Mouse (Mus musculus): Measurements from ENCODE around the gene Gpsm1. TPM values are rescaled to one million over a fixed set of nuclear protein-coding genes. Genes with fewer than 3 reads are reported as not detected.

Gpsm1 gene
- 7.2 and 7.3 TPM in 2 replicates for polyA plus RNA-seq (2012; rRNA removed)

DNA sequence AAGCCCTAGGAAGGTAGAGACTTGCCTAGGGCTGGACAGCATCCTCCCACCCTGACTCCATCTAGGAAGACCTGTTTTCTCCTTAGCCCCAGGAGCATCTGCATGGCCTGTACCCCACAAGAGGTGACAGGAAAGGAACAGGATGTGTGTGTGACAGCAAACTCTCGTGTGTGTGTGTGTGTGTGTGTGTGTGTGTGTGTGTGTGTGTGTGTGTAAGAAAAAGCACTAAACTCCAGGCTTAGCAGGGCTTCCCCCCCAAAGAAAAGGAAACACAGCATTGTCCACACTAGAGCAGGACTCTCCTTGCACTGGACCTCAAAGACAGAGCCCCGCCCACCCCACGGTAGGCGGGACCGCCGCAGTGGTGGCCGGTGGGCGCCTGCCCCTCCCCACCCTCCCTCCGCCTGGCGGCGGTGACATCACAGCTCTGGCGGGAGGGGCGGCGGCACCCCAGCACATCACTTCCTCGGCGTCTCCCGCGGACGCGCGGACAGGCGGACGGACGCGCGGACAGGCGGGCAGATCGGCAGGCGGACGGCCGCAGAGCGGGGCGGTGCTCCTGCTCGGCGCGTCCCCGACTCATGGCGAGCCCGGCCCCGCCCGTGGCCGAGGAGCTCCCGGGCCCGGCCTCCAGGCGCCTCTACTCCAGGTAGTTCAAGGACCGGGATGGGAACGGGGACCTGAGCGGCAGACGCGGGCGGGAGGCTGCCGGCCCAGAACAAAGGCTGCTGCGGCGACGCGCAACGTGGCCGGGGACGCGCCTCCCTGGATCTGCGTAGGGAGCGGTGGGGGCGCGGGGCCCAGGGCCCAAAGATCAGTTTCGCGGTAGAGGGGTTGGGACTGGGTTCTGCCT is at the start of gene Gpsm1:
TSS of gene Gpsm1 (plus strand) at position 444 of the 853 bp plus-strand sequence.
- 1% methylated on average over 66 of the region's 66 CpGs for WGBS

DNA sequence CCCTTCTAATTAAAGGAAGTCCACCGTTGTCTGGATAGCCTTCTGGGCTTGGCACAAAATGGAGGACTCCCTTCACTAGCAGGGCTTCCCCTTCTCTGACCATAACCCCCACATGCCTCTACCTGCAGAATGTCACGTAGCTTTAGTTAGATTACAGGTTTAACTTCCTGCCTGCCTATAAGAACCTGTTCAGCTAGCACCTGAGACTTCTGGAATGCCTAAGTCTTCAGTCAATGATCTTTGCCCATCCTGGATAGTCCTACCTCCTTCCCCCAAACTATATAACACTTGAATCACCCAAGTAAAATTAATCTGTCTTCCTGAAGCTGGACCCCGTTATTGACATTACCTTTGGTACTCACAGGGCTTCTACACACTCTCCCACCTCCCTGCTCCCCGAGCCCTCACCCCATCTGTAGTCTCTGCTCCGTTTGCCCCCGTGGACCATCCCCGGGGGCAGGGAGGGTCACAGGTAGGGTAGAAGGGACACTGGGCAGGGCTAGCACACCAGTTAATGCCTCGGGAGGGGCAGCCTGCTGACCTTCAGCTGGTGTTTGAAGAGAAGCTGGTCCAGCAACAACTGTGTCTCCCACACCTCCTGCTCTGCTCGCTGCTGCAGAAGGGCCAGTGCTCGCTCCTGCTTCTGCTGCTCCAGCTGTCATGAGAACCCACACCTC is 49.1 kb upstream of the Gpsm1 start:
- 34% methylated on average over 10 of the region's 10 CpGs for WGBS

More for the DNA sequence above, at the start of gene Gpsm1:
- no peak for DNase-seq (ENCODE audit: low read depth, low spot score)

DNA sequence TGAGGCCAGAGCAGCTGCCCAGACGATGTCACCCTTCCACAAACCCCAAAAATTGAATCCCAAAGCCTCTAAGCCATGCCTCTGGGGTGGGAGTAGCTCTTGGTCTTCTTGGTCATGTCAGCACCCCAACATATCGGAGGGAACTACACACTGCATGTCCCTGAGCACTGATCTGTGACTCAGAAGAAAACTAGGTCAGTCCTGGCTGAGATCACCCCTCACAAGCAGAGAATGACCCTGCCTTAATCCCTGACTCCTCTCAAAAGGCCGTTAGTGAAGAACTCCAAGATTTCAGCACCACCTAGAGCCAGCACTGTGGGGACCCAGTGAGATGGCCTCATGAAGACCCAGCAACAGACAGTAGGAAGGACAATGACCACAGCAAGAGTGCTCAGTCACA is 47.1 kb upstream of the Gpsm1 start:
- WGBS = 72% methylated on average over 3 of the region's 3 CpGs

More for the DNA sequence above, 49.1 kb upstream of the Gpsm1 start:
- no peak for DNase-seq (ENCODE audit: low read depth, low spot score)

DNA sequence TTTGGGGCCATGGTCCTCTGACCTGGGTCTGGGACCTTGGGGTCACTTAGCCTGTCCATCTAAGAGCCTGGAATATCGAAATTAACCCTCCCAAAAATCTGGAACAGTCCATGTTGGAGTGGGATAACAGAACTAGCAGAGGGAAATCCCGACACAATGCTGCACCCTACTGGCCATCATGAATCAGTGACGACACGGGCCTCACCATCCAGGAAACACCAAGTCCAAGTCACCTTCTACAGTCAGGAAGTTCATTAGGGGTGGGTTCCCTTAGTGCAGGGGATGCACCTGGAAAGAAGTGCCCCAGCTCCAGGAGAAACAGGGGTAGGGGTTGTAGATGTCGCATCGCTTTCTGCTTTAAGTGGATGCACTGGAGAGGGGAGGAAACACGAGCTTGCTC is 41.7 kb upstream of the Gpsm1 start:
- DNase-seq (ENCODE audit: low read depth, low spot score) = peak; percentile 45
- WGBS = 14% methylated on average over 7 of the region's 7 CpGs

More for the DNA sequence above, 47.1 kb upstream of the Gpsm1 start:
- no peak for DNase-seq (ENCODE audit: low read depth, low spot score)

DNA sequence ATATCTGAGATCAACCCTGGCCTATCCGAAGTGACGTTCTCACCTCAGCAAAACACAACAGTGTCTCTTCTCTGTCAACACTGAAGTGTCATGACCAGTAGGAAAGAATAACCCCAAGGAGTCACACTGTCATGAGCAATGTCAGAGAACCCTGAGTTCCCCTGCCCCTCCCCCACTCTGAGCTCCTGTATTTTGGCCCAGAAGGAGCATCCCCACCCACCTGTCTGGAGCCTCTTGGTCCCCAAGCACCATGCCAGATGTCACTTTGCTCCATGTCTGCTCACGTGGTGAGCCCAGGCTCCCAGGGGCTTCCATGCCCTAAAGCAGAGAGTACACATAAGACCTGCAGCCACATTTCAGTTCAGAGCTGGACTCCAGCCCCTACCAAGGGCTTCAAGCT is 35.6 kb upstream of the Gpsm1 start:
- WGBS = 81% methylated on average over 3 of the region's 3 CpGs
- no peak for DNase-seq (ENCODE audit: low read depth, low spot score)

DNA sequence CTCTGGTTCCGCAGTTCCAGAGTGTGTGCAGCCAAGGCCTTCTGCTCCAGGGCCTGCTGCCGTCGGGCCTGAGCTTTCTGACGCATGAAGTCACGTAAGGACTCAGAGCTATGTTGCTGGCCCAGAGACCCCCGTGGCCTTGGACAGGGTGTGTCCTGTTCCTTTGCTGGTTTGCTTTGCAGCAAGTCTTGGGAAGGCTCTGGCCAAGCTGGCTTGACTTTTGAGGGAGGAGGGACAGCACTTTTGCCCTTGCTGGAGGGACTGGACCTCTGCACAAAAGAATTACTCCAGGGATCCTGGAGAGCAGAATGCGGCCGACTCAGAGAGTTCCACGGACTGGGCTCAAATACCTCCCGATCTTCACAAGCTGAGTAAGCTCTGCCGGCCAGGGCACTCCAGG is 34.7 kb upstream of the Gpsm1 start:
- DNase-seq (ENCODE audit: low read depth, low spot score) = no peak
- WGBS = 76% methylated on average over 11 of the region's 11 CpGs

DNA sequence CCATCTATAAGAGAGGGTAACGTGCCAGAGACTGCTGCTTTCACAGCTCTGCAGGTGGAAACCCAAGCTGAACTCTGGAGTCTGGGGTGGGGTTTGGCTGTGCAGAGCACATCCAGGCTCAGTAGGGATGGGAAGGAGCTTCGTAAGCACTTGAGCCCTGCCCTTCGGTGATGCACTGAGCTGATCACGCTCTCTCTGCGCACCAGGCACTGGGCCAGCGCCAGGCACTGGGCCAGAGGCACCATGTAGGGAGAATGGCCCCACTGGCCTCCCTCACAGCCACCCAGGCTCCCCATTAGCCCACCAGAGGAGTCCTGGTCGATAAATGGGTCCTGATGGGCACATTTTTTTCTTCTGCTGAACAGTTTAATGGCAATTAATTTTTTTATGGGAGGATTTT is 29.5 kb upstream of the Gpsm1 start:
- DNase-seq (ENCODE audit: low read depth, low spot score) = no peak
- 36% methylated on average over 7 of the region's 7 CpGs for WGBS

DNA sequence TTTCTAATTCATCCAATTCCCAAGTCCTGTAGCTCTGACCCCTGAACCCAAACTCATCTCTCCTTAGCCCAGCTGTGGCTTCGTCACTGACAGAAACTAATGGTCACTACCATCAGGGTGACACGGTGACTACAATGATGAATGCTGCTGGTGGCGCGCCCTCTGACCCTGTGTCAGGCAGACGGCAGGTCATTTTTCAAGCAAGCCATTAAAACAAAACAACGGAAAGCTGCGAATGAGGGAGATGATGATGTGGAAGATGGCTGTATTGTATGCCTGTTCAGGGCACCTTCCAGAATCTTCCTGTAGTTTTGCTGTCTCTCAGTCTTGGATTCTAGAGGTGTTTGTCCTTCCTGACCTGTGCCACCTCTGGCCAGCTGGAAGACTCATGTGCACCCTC is 28.9 kb upstream of the Gpsm1 start:
- no peak for DNase-seq (ENCODE audit: low read depth, low spot score)
- WGBS = 56% methylated on average over 7 of the region's 7 CpGs

DNA sequence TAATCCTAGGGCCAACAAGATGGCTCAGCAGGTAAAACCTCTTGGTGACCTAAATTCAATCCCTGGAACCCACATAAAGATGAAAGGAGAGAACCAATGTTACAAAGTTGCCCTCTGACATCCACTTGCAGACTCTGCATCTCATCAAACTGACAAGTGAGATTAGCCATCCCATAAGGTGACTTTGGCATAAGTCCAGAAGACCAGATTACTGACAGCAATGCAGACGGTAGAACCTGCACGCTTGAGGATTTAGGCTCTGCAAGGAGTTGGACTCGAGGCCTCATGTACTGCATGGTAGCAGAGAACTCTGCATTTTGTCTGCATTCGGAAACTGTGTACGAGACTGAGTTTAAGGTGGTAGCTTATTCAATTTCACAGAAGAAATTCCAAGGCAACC is 25.2 kb upstream of the Gpsm1 start:
- 70% methylated on average over 5 of the region's 5 CpGs for WGBS
- DNase-seq (ENCODE audit: low read depth, low spot score) = no peak

DNA sequence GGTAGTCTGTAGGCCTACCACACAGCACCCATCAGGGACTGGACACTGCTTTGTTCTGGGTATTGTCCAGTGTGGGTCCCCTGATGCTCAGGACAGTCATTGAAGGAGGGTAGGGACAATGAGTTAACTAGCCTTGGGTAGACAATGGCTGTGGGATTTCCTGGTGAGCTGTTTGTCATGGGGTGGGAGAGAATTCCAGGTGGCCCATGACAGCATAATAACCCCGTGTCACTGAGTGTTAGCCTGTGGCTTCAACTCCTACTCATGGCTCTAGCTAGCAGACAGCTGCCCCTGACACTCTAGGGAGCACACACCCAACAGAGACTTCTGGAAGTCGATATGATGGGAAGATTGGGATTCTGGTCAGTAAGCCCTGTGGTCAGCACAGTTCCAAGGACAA is 20.9 kb upstream of the Gpsm1 start, which contains the start of gene Ccdc187:
TSS of gene Ccdc187 (minus strand) at position 101 of the 400 bp plus-strand sequence.
- no peak for DNase-seq (ENCODE audit: low read depth, low spot score)
- 52% methylated on average over 2 of the region's 2 CpGs for WGBS

DNA sequence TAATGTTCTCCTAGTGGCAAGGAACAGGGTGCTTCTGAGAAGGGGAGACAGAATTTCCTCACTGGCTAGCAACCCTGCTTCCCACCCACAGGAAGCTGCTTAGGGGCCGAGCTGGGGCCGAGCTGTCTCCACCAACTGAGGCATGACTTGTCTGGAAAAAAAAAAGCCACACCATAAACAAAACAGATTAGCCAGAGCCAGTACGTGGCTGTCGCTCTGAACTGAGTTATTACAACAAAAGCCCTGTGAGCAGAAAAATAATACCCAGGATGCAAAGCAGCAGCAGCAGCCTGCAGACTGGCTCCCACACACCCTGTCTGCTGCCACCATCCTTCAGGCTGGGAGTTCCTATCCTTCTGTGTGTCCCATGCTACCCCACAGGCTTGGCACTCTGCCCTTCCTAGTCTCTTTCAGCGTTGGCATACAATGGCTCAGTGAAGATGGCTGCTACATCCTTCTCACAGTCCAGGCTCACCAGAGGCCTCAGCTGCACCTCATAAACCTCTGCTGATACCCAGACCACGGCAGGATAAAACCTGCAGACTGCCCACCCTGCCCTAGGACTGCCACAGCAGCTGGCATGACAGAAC is 18.6 kb upstream of the Gpsm1 start:
- WGBS = 38% methylated on average over 6 of the region's 6 CpGs
- no peak for DNase-seq (ENCODE audit: low read depth, low spot score)

DNA sequence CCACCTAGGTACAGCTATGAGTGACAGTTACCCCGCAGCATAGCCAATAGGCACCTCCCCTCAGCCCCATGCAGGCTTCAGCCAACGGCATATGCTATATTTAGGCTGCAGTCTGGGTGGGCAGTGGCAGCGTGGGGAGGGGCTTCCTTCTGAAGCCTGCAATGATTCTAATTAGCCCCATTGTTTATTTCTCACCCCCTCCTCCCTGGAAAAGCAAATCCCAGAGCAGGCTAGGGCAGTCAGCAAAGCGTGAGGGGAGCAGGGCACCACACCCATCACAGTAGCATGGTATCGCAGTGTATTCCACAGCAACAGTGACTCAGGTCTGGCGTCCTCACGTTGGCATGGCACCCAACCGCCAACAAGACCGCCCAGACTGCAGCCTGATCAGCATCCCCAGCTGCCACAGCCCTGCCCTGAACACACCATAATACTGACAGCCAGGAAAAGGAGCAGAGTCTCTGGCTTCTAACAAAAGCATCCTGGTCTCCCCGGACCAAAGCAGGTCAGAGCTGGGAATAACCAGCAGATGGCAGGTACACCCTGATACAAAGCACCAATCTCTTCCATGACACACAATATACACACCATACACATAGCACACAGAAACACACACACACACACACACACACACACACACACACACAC is 17.0 kb upstream of the Gpsm1 start:
- WGBS = 5% methylated on average over 10 of the region's 10 CpGs

DNA sequence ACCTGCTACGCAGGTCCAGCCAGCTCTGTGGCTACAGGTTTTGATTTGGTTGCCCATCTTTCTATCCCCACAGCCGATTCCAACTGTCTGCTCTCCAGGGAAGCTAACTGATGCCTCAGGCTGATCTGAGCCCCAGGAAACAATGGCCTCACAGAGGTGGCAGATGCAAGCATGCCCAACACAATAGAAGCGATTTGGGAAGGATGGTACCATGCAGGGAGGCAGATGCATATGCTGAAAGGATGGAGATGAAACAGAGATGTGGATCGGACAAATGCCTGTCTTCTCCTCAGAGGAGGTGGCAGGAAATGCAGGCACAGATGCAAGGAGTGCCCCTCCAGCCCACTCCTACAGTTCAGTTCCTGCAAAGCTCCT is 16.5 kb upstream of the Gpsm1 start:
- WGBS = 29% methylated on average over 4 of the region's 4 CpGs
- DNase-seq (ENCODE audit: low read depth, low spot score) = no peak

More for the DNA sequence above, 17.0 kb upstream of the Gpsm1 start:
- no peak for DNase-seq (ENCODE audit: low read depth, low spot score)

DNA sequence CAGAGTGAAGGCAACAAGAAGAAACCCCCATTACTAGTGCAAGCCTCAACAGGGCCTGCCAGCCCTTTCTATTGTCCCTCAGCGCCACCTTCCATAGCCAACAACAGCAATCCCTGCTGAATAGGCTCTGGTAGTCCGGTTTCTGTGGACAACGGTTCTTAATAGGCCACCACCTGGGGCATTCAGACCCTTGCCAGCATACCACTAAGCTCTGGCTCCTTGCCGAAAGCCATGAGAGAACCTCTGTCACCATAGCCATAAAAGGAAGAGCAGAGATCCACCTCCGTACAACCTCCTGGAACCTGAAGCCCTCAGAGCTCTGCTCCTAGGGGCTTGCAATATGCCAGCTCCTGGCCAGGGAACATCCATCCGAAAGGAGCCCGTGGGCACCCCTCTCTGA is 16.0 kb upstream of the Gpsm1 start:
- 66% methylated on average over 7 of the region's 7 CpGs for WGBS
- DNase-seq (ENCODE audit: low read depth, low spot score) = no peak

DNA sequence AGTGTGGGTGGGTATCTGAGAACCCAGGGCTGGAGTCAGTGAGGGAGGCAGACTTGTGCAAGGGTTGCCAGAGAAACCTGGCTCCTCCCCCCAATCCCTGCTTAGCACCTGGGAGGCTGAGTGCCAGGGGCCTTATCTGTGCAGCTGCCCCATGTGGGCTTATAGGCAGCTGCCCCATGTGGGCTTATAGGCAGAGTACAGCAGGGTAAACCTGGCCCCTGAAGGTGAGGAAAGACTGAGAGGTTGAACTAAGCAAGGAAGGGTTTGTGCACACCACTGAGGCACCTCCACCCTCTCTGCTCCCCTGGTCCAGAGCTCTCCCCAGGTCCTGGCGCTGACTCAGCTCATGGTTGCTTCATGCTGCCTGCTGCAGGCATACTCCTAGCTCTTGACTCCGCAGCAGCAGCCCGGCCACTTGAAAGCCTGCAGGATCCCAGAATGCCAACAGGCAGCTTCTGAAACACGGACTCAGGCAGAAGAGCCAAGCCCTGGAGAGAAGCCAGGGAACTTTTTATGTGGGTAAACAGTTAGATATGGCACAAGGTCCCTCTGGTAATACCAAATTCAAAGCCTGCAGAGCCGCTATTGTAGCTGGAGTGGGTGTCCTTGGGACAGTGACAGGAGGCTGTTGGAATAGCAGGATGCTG is 15.0 kb upstream of the Gpsm1 start:
- WGBS = 24% methylated on average over 5 of the region's 5 CpGs
- DNase-seq (ENCODE audit: low read depth, low spot score) = no peak

DNA sequence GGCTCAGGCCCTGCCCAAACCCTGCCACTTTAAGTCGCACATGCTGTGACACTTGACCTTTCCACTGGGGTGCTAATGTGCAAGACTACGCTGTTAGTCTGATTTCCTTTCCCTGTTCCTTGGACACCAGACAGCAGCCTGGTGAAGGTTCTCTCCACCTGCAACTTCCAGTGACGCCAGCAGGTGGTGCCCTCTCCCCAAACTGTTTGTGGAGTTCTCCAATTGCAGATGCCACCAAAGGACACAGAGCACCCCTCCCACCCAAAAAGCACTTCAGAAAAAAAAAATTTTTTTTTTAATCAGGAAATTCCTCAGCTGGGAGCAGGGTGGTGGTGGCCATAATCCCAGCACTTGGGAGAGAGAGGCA is 14.5 kb upstream of the Gpsm1 start:
- peak; percentile 57 for DNase-seq (ENCODE audit: low read depth, low spot score)
- WGBS = 1% methylated on average over 3 of the region's 3 CpGs

DNA sequence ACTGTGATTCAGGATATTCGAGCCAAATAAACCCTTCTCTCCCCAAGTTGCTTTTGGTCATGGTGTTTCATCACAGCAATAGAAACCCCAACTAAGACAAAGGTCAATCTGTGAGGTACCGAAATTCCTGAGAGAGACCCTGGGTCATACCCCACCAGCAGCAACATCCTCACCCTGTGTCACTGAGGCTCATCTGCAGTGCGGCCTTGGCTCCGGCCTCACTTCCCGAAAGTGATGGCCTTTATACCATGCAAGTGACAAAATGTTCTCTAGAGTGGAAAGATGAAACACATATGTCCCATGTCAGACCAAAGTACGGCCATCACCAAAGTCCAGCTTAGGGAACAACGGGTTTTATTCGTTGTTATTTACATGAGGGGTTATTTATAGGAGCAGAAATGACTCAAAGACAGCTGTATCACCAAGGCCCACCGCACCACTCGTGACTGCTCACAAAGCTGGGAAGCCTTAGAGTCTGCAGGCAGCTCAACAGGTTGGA is 13.3 kb upstream of the Gpsm1 start:
- DNase-seq (ENCODE audit: low read depth, low spot score) = no peak
- 79% methylated on average over 10 of the region's 10 CpGs for WGBS

DNA sequence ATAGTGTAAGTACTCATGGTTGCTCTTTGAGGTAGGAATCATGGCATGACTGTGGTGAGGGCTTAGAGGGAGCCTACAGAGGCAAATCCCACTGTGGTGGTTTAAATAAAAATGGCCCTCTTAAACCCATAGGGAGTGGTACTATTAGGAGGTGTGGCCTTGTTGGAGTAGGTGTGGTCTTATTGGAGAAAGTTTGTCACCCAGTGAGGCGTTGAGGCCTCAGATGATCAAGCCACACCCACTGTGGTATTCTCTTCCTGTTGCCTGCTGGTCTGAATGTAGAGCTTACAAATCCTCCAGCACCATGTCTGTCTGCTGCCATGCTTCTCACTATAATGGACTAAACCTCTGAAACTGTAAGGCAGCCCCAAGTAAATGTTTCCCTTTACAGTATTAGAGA is 10.6 kb upstream of the Gpsm1 start:
- 40% methylated on average over 1 of the region's 1 CpGs for WGBS
- no peak for DNase-seq (ENCODE audit: low read depth, low spot score)

DNA sequence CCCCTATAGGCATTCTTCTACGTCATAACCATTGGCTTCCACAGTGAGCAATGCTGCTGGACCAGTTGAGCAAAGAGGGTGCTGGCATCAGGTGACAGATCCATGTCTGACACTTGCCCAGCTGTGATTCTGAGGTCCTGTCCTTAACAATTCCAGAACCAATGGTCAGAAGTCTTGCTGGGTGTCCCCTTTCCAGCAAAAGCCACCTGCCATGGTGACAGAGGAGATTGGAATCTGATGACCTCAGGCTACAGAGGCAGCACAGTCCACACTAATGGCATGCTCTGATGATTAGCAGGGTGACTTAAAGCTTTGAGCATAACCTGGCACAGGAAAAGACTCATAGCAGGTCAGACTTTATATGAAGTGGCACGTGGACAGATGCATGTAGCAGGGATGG is 9.8 kb upstream of the Gpsm1 start:
- WGBS = 64% methylated on average over 2 of the region's 2 CpGs
- no peak for DNase-seq (ENCODE audit: low read depth, low spot score)

DNA sequence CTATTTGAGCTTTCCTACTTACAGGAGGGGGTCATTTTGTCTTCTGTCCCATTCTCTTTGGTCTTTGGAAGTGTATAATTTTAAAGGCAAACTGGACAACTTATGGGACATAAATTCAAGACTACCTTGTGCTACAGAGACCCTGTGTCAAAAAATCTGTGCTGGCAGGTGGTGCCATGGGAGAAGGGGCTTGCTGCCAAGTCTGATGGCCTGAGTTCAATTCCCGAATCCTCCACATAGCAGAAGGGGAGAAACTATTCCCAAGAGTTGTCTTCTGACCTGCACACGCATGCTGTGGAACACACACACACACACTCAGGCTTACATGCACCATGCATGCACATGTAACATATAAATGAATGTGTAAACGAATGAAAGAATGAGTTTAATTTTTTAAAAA is 8.6 kb upstream of the Gpsm1 start:
- no peak for DNase-seq (ENCODE audit: low read depth, low spot score)
- WGBS = 90% methylated on average over 3 of the region's 3 CpGs

Measured in large intestine, adult 2 months (tissue).